Mouse (Mus musculus) forebrain, embryonic 11.5 days (tissue): ENCODE data around the gene Dhfr. TPM values are rescaled to one million over a fixed set of nuclear protein-coding genes. Genes with fewer than 3 reads are reported as not detected.

Source experiments
- ATAC-seq: fragments of 200-750 bp; cut with Nextera tagmentation; replicated peaks from 2 replicates; pipeline ENCODE4 v1.8.0; 2017; ENCODE audit warnings: moderate TSS enrichment; ENCODE audit not compliant: low FRiP score
- DNase-seq: peaks from one replicate; pipeline ENCODE4 v3.0.0-alpha.2; 2017; ENCODE audit warnings: low spot score
- H3K27ac ChIP-seq: fragments of 300-500 bp; sonication (generic); 2 replicates; pipeline ENCODE4 v1.5.1; 2014; ENCODE audit warnings: low read depth, low read length
- H3K27me3 ChIP-seq: fragments of 300-500 bp; sonication (generic); 2 replicates; pipeline ENCODE4 v1.6.1; 2014; ENCODE audit warnings: mild to moderate bottlenecking, low read length, mixed read lengths; ENCODE audit not compliant: control insufficient read depth, insufficient read depth
- H3K36me3 ChIP-seq: fragments of 300-500 bp; sonication (generic); 2 replicates; pipeline ENCODE4 v1.6.1; 2014; ENCODE audit warnings: mild to moderate bottlenecking, low read length, moderate library complexity, mixed read lengths; ENCODE audit not compliant: control insufficient read depth, insufficient read depth
- H3K4me1 ChIP-seq: fragments of 300-500 bp; sonication (generic); replicated peaks from 2 replicates; pipeline ENCODE4 v1.6.1; 2014; ENCODE audit warnings: low read length, mixed read lengths; ENCODE audit not compliant: control insufficient read depth, insufficient read depth
- H3K4me2 ChIP-seq: fragments of 300-500 bp; sonication (generic); 2 replicates; pipeline ENCODE4 v1.6.1; 2014; ENCODE audit warnings: low read depth, mild to moderate bottlenecking, low read length, moderate library complexity, mixed read lengths; ENCODE audit not compliant: severe bottlenecking
- H3K4me3 ChIP-seq: fragments of 300-500 bp; sonication (generic); 2 replicates; pipeline ENCODE4 v1.5.1; 2014; ENCODE audit warnings: low read depth, low read length
- H3K9ac ChIP-seq: fragments of 300-500 bp; sonication (generic); 2 replicates; pipeline ENCODE4 v1.6.1; 2014; ENCODE audit warnings: low read length
- H3K9me3 ChIP-seq: fragments of 300-500 bp; sonication (generic); 2 replicates; pipeline ENCODE4 v1.6.1; 2016; ENCODE audit warnings: low read length, mixed read lengths; ENCODE audit not compliant: control insufficient read depth
- WGBS: fragments of 180-500 bp; shearing (Covaris S2); extraction: QIAGEN DNeasy Blood & Tissue Kit; methylation state at CpG from one replicate; pipeline ENCODE4 v1.1.7; 2014; 5-methylcytosine and 5-hydroxymethylcytosine counted together
- polyA plus RNA-seq: library from polyadenylated mRNA; unstranded; fragments of >200 nt; fragmentation: Nextera tagmentation; extraction: Ambion mirVana; gene quantifications from 2 replicates; pipeline ENCODE4 v1.2.1, GENCODE M21; 2014

Gene Dhfr
- 29.1 and 29.6 TPM in 2 replicates for polyA plus RNA-seq

DNA sequence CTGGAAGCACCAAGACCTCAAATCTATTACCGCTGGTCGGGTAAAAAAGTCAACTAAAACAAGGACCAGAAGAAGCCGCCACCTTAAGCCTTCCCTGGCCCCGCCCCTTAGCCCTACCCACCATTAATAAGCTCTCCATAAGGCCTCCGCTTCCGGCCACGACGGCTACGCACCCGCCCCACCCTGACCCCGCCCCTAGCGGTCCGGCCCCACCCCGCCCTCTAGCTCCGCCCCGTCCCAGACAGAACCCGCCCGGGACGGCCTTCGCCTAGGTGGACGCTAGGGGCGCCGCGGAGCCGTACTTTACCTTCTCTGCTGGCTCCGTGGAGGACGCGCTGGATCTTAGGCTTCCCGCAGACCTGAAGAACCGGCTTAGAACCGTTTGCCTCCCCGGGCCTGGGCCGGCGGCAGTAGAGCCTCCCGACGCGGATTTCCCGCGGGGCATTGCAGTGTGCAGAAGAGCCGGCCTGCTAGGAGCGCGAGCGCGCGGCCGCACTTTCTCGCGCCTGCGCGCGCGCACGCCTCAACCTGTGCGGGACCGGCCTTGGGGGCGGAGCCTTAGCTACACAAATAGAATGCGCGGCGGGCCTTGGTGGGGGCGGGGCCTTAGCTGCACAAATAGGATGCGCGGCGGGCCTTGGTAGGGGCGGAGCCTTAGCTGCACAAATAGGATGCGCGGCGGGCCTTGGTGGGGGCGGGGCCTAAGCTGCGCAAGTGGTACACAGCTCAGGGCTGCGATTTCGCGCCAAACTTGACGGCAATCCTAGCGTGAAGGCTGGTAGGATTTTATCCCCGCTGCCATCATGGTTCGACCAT is at the start of gene Dhfr, which contains the start of gene Msh3:
Gene Dhfr, plus strand, starts transcription at position 271 of the 816 bp plus-strand sequence.
Gene Msh3, minus strand, starts transcription at position 548 of the 816 bp plus-strand sequence.
- Histone ChIP-seq H3K27ac (peak within 1 kb of the TSS; percentile 84), H3K9me3 (no peaks in the 10 kb centered on the region), H3K27me3 (no peaks in the 10 kb centered on the region), H3K36me3 (peaks cover 3% of the 10 kb centered on the region; the same call in 1 of the 2 replicates), H3K4me3 (peak within 1 kb of the TSS; percentile 68), H3K9ac (peak within 1 kb of the TSS; percentile 74), H3K4me1 (peaks cover 4% of the 10 kb centered on the region; the same call in 1 of the 2 replicates), H3K4me2 (peak within 1 kb of the TSS; percentile 71)
- whole genome bisulfite sequencing: under 1% methylated on average over 73 of the region's 76 CpGs
- DNase-seq (peak; percentile 100), ATAC-seq (peak; percentile 97)

DNA sequence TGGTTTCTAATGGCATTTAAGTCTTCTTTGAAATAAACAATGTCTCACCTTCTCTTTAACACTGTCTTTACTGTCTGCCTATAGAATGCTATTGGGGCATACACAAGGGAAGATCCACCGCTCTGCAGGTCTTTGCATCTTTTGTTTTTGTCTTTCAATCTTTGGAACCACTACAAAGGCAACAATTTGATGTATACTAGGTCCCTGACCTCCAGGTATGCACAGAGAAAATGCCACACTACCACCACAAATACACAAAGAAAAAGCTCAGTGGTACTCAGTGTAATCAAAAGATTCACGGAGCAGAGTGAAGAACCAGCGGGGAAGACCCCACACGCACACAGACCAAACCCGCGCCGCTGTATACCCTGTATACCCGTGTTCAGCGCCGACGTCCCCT is 48.8 kb upstream of the Dhfr start, which contains the start of gene Gm20379:
Gene Gm20379, plus strand, starts transcription at position 301 of the 400 bp plus-strand sequence.
- 96% methylated on average over 11 of the region's 11 CpGs for WGBS

DNA sequence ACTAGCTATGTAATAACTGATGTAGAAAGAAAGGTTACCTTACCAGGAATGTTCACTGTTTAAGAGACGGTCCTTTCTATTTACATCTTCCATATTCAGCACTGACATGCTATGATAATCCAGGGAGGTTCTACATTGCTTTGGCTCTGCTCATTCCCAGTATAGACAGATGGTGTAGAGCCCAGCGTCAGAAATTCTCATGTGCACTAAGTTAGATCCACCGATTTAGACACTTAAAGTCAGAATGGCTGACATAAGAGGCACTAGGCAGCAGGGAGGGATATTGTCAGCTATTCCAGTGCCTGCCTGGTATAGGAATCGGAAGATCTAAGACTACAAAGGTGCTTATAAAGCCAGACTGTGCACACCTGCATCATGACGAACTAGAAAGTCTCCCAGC is 39.9 kb upstream of the Dhfr start:
- no peaks in the 10 kb centered on the region for H3K4me1 ChIP-seq
- no peak overlapping the region for H3K4me2 ChIP-seq
- 90% methylated on average over 5 of the region's 5 CpGs for WGBS
- H3K36me3 ChIP-seq: no peaks in the 10 kb centered on the region
- H3K9me3 ChIP-seq: no peaks in the 10 kb centered on the region
- no peak overlapping the region for H3K9ac ChIP-seq
- ATAC-seq (no peak), DNase-seq (no peak)
- no peak overlapping the region for H3K27ac ChIP-seq
- H3K27me3 ChIP-seq: no peaks in the 10 kb centered on the region
- no peak overlapping the region for H3K4me3 ChIP-seq

More for the DNA sequence above, 48.8 kb upstream of the Dhfr start, which contains the start of gene Gm20379:
- Histone ChIP-seq H3K4me2 (no peak within 1 kb of the TSS), H3K36me3 (no peaks in the 10 kb centered on the region; the same call in 1 of the 2 replicates), H3K27me3 (no peaks in the 10 kb centered on the region), H3K9ac (no peak within 1 kb of the TSS), H3K4me1 (no peaks in the 10 kb centered on the region), H3K4me3 (no peak within 1 kb of the TSS), H3K27ac (no peak within 1 kb of the TSS), H3K9me3 (no peaks in the 10 kb centered on the region)
- ATAC-seq (no peak), DNase-seq (no peak)

DNA sequence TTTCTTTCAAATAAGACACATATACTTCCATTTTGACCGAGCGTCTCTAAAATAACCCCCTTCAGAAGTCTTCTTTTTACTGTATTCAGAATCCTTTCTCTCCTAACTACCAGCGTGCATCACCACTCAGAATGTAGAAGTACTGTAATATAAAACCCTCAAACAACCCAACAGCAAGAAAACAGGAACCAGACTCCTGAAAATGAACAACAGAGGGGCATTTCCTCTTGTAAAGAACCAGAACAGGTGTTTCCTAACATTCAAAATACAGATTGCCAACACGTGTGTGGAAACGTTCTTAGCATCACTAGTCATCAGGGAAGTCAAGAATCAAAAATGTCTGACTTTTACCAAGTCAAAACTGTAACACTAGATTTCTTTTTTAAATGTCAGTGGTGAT is 33.8 kb upstream of the Dhfr start:
- no peaks in the 10 kb centered on the region for H3K36me3 ChIP-seq
- H3K9ac ChIP-seq: no peak overlapping the region
- H3K4me2 ChIP-seq: no peak overlapping the region
- no peak overlapping the region for H3K4me3 ChIP-seq
- 91% methylated on average over 5 of the region's 5 CpGs for WGBS
- no peak overlapping the region for H3K27ac ChIP-seq
- H3K9me3 ChIP-seq: no peaks in the 10 kb centered on the region
- H3K27me3 ChIP-seq: no peaks in the 10 kb centered on the region
- no peak for ATAC-seq
- H3K4me1 ChIP-seq: no peaks in the 10 kb centered on the region
- no peak for DNase-seq

DNA sequence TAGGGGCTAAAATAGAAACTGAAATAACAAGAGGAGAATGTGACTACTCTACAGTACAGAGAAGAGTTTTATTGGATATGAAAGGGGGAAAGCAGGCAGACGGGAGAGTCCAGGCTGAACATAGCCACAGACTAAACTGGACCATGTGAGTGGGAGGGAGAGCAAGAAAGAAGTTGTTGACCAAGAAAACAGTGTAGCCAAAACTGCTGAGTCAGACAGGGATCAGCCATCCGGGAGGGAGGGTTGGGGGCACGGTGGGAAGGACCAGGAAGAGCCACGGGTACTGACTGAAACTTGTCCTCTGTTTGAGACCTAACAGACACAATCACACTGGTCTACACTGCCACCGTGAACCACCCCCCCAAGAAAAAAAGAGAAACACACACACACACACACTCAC is 28.5 kb upstream of the Dhfr start:
- 85% methylated on average over 5 of the region's 5 CpGs for WGBS

DNA sequence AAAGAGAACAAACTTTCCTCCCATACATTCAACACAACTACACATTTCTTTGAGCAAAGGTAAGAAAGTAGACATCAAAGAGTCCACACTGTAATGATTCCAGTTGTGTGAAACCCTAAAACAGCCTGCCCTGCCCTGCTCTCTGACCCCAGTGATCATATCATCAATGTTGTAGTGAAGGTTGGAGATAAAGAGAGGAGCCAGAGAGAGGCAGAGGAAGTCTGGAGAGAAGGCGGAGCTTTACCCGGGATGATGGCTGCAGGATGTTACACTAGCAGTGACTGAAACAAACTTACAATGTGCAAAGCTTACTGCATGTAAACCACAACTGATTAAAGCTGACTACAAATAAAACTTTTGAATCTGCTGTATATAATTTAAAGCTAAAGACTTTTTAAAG is 26.5 kb upstream of the Dhfr start:
- WGBS: 100% methylated on average over 2 of the region's 2 CpGs

More for the DNA sequence above, 28.5 kb upstream of the Dhfr start:
- H3K4me2 ChIP-seq: no peak overlapping the region
- no peak overlapping the region for H3K4me3 ChIP-seq
- H3K9ac ChIP-seq: no peak overlapping the region
- H3K9me3 ChIP-seq: no peaks in the 10 kb centered on the region
- DNase-seq (no peak), ATAC-seq (no peak)
- no peak overlapping the region for H3K27ac ChIP-seq
- no peaks in the 10 kb centered on the region for H3K27me3 ChIP-seq
- no peaks in the 10 kb centered on the region for H3K36me3 ChIP-seq
- H3K4me1 ChIP-seq: no peaks in the 10 kb centered on the region

DNA sequence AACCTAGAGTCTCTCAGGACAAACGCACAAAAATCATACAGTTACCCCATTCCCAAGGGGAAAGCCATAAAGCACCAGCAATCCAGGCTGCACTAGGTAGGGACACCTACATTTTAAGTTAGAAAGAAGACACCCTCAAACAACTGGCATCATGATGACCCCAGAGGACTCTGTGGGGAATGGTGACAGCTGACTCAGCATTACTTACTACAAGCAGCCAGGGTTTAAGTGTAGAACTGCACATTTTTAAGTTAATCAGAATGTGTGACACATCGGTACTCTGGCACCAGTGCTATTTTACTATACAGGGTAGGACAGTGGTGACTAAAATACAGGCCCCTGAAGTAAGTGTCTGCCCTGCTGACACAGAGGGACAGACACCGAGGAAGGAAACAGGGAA is 23.9 kb upstream of the Dhfr start:
- no peaks in the 10 kb centered on the region for H3K4me1 ChIP-seq
- H3K9me3 ChIP-seq: no peaks in the 10 kb centered on the region
- DNase-seq (no peak), ATAC-seq (no peak)
- H3K4me2 ChIP-seq: no peak overlapping the region
- no peak overlapping the region for H3K4me3 ChIP-seq
- no peak overlapping the region for H3K27ac ChIP-seq
- no peaks in the 10 kb centered on the region for H3K27me3 ChIP-seq
- 96% methylated on average over 3 of the region's 3 CpGs for WGBS
- H3K9ac ChIP-seq: no peak overlapping the region
- no peaks in the 10 kb centered on the region for H3K36me3 ChIP-seq

More for the DNA sequence above, 26.5 kb upstream of the Dhfr start:
- Histone ChIP-seq H3K9me3 (no peaks in the 10 kb centered on the region), H3K9ac (no peak overlapping the region), H3K27me3 (no peaks in the 10 kb centered on the region), H3K4me2 (no peak overlapping the region), H3K4me1 (no peaks in the 10 kb centered on the region), H3K4me3 (no peak overlapping the region), H3K27ac (no peak overlapping the region), H3K36me3 (no peaks in the 10 kb centered on the region)
- ATAC-seq: no peak
- DNase-seq: no peak

DNA sequence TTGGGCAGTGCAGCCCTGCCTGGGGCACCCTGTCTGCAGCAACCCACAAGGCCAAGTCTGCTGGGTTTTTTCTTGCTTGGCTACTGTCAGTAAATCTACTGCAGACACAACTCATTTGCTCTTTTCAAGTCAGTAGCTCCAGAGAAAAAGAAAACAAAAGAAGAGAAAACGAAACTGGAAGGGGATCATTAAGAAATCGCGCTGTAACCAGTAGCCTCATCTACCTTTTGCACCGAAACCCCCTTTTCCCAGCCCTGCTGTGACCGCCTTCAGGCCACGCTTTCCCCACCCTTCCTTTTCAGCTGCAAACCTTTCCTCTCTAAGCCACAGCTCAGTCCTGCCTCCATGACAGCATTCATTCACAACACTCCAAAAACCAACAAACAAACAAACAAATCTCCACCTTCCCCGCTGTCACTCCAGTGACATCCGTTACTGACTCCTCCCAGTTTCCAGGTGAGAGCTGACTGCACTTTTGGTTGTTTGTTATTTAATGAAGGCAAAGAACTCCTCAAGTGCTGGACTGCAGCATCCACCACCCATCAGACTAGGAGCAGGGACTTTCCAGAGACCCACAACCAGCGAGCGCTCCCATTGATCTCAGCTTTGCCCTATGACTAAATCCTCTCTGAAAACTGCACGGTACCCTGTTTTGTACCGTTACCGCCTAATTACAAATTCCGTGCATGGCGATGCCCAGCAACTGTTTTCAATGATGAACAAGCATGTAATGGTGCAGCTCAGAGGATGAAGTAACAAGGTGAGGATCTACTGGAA is 22.2 kb upstream of the Dhfr start:
- no peak overlapping the region for H3K27ac ChIP-seq
- H3K9me3 ChIP-seq: no peaks in the 10 kb centered on the region
- no peaks in the 10 kb centered on the region for H3K4me1 ChIP-seq
- H3K9ac ChIP-seq: no peak overlapping the region
- ATAC-seq (no peak), DNase-seq (no peak)
- 86% methylated on average over 15 of the region's 15 CpGs for WGBS
- no peak overlapping the region for H3K4me3 ChIP-seq
- H3K4me2 ChIP-seq: no peak overlapping the region
- H3K36me3 ChIP-seq: no peaks in the 10 kb centered on the region
- H3K27me3 ChIP-seq: no peaks in the 10 kb centered on the region
